ENCODE assay signal across 8 mouse cellular contexts in genomic region chr3:94310491-94310890, GRCm38 (mm10). TPM values are rescaled to one million over a fixed set of nuclear protein-coding genes. Genes with fewer than 3 reads are reported as not detected.
DNase-seq lines count a peak whose midpoint lies in the region; ATAC-seq and TF ChIP-seq lines count a peak whose summit lies in the region.

No protein-coding gene starts in this region.

- no peaks in the 10 kb centered on the region for H3K9me3 ChIP-seq in heart, embryonic 12.5 days (replicated peaks)
- H3K9me3 ChIP-seq in MEL (replicated peaks; ENCODE audit: insufficient read depth, low read length), result no peaks in the 10 kb centered on the region
- no peaks in the 10 kb centered on the region for H3K9me3 ChIP-seq in forebrain, postnatal 0 days (ENCODE audit: low read length)

- no peak for TF ChIP-seq EP300 in MEL (IDR thresholded peaks at IDR 0.05; ENCODE audit: low read depth in 1 of 2, low read length in 2 of 2)

- peak overlapping the region; percentile 64 for H3K4me3 ChIP-seq in heart, embryonic 12.5 days
- peak overlapping the region; percentile 61 to 72 for H3K4me3 ChIP-seq in MEL (ENCODE audit: control insufficient read depth in 1 of 2, insufficient read depth in 1 of 2, low read depth in 2 of 2, low read length in 2 of 2)
- peak overlapping the region; percentile 76 for H3K4me3 ChIP-seq in forebrain, postnatal 0 days (ENCODE audit: low read depth, low read length)
- peak overlapping the region; percentile 76 for H3K4me3 ChIP-seq in macrophage (ENCODE audit: inconsistent target)

- no peak for TF ChIP-seq CTCF in MEL (IDR thresholded peaks at IDR 0.05 in 2 of 3, conservative IDR thresholded peaks at IDR 0.05 in 1 of 3; ENCODE audit: control insufficient read depth in 1 of 3, insufficient read depth in 1 of 3, low read depth in 2 of 3, low read length in 3 of 3, poor library complexity in 1 of 3, severe bottlenecking in 1 of 3)
- TF ChIP-seq CTCF in forebrain, postnatal 0 days (IDR thresholded peaks at IDR 0.05; ENCODE audit: low read depth), result no peak

- ATAC-seq in heart, embryonic 12.5 days (ENCODE audit: insufficient number of reproducible peaks, low FRiP score), result no peak
- no peak for ATAC-seq in forebrain, postnatal 0 days
- no peak for ATAC-seq in granulocyte monocyte progenitor cell, adult 5-6 weeks (replicated peaks; ENCODE audit: poor library complexity, severe bottlenecking)

- 43% methylated on average over 7 of the region's 7 CpGs for WGBS in heart, embryonic 12.5 days
- 35% methylated on average over 7 of the region's 7 CpGs for WGBS in forebrain, postnatal 0 days
- 36% methylated on average over 7 of the region's 7 CpGs for WGBS in macrophage (ENCODE audit: missing documents)

- no peaks in the 10 kb centered on the region for H3K36me3 ChIP-seq in heart, embryonic 12.5 days
- no peaks in the 10 kb centered on the region for H3K36me3 ChIP-seq in MEL (ENCODE audit: control insufficient read depth in 1 of 2, insufficient read depth in 2 of 2, low read length in 2 of 2)
- no peaks in the 10 kb centered on the region for H3K36me3 ChIP-seq in forebrain, postnatal 0 days (ENCODE audit: insufficient read depth)
- no peaks in the 10 kb centered on the region for H3K36me3 ChIP-seq in macrophage (ENCODE audit: inconsistent target)

- peak overlapping the region; percentile 80 for H3K27ac ChIP-seq in heart, embryonic 12.5 days (ENCODE audit: poor library complexity, severe bottlenecking)
- peak overlapping the region; percentile 70 for H3K27ac ChIP-seq in MEL (ENCODE audit: control insufficient read depth, low read depth, low read length)
- peak overlapping the region; percentile 76 for H3K27ac ChIP-seq in forebrain, postnatal 0 days (ENCODE audit: low read depth, low read length)
- H3K27ac ChIP-seq in macrophage, result peak overlapping the region; percentile 48

- H3K79me2 ChIP-seq in MEL (ENCODE audit: control insufficient read depth, insufficient read depth, low read length, poor library complexity) (no peaks in the 10 kb centered on the region; the same call in 1 of the 2 replicates), macrophage (ENCODE audit: inconsistent target) (no peaks in the 10 kb centered on the region)

- no peak for TF ChIP-seq POLR2A in MEL (IDR thresholded peaks at IDR 0.05; ENCODE audit: control insufficient read depth in 1 of 2, insufficient read depth in 1 of 2, low read depth in 1 of 2, low read length in 2 of 2, poor library complexity in 1 of 2)

- peaks cover 5% of the 10 kb centered on the region; the same call in 1 of the 2 replicates for H3K4me1 ChIP-seq in heart, embryonic 12.5 days (replicated peaks)
- peaks cover 0 to 3% of the 10 kb centered on the region in 2 experiments; a peak in 1 of 4 replicates for H3K4me1 ChIP-seq in MEL (ENCODE audit: control insufficient read depth in 1 of 2, insufficient read depth in 2 of 2, low read length in 2 of 2)
- 0 out of 2 replicates have a peak, but pooled peaks cover 6% of the 10 kb centered on the region for H3K4me1 ChIP-seq in forebrain, postnatal 0 days (ENCODE audit: insufficient read depth)

- TF ChIP-seq RAD21 in MEL (IDR thresholded peaks at IDR 0.05; ENCODE audit: low read depth, low read length), result no peak

- H3K27me3 ChIP-seq in heart, embryonic 12.5 days (replicated peaks), result no peaks in the 10 kb centered on the region
- no peaks in the 10 kb centered on the region for H3K27me3 ChIP-seq in MEL (ENCODE audit: control insufficient read depth in 1 of 2, insufficient read depth in 2 of 2, low read length in 2 of 2)
- no peaks in the 10 kb centered on the region for H3K27me3 ChIP-seq in forebrain, postnatal 0 days (ENCODE audit: insufficient read depth, low read length)

- peak overlapping the region; percentile 70 for H3K9ac ChIP-seq in heart, embryonic 12.5 days
- peak overlapping the region; percentile 75 for H3K9ac ChIP-seq in MEL (ENCODE audit: control insufficient read depth, low read depth, low read length, poor library complexity, severe bottlenecking)
- H3K9ac ChIP-seq in forebrain, postnatal 0 days, result peak overlapping the region; percentile 80

- no peak for DNase-seq in heart, postnatal 14 days
- no peak for DNase-seq in MEL (ENCODE audit: low read depth, low spot score)
- peak; percentile 54 for DNase-seq in forebrain, postnatal 0 days
- no peak for DNase-seq in urinary bladder, postnatal 14 days (ENCODE audit: low spot score)
- no peak for DNase-seq in layer of hippocampus, adult 9-10 months (ENCODE audit: low spot score)

- H3K4me2 ChIP-seq in heart, embryonic 12.5 days, result peak overlapping the region; percentile 67
- peak overlapping the region; percentile 49 for H3K4me2 ChIP-seq in forebrain, postnatal 0 days (ENCODE audit: low read depth)

- intact Hi-C loops in heart, postnatal 14 days (cut with DNase I), result loop anchor here (5.0 kb wide), 1 partner anchor 277 kb away; no protein-coding TSS in a partner anchor

TF ChIP-seq in MEL, 35 proteins besides CTCF, POLR2A, EP300 and RAD21:
- TF ChIP-seq USF1 (IDR thresholded peaks at IDR 0.05; ENCODE audit: low read depth, low read length) (no peak), JUND (IDR thresholded peaks at IDR 0.05; ENCODE audit: low read depth, low read length) (no peak), GABPA (IDR thresholded peaks at IDR 0.05; ENCODE audit: low read depth, low read length) (no peak), TAL1 (IDR thresholded peaks at IDR 0.05; ENCODE audit: low read length) (no peak), SIN3A (IDR thresholded peaks at IDR 0.05; ENCODE audit: low read length) (no peak), SMC3 (IDR thresholded peaks at IDR 0.05; ENCODE audit: low read depth, low read length) (no peak)

RNA-seq across cellular contexts. Expression of gene Them4, which starts 0.6 kb away (rescaled TPM):
- polyA plus RNA-seq in heart, embryonic 12.5 days (2016; fragmentation: Nextera tagmentation; extraction: Ambion mirVana), result 11.0 and 11.5 TPM in 2 replicates
- total RNA-seq in heart, postnatal 14 days (2021), result 10 to 100 TPM; 12.6 to 14.9 TPM
- total RNA-seq in MEL (2012; rRNA removed), result 0.81 and 0.95 TPM in 2 replicates
- polyA plus RNA-seq in MEL (2012; ENCODE audit: insufficient read depth in 1 of 2, insufficient read length in 2 of 2, low read depth in 1 of 2, low replicate concordance in 2 of 2, missing spikeins in 1 of 2) (1 to 10 TPM in 1 of 2 experiments, not detected in 1; 1.4 TPM), macrophage (2018) (1.5 to 3.5 TPM (median 2.9 TPM) in 3 replicates)
- total RNA-seq in forebrain, postnatal 0 days (2014; rRNA removed), result 34.3 and 37.7 TPM in 2 replicates
- 52.6 and 59.3 TPM in 2 replicates for polyA plus RNA-seq in forebrain, postnatal 0 days (2015; fragmentation: Nextera tagmentation; extraction: Ambion mirVana)
- total RNA-seq in macrophage (2018; cell fraction: chromatin; rRNA removed), result 1 to 10 TPM in 23 of 26 experiments, under 1 TPM in 3; 0.41 to 9.5 (median 3.3) TPM
- 1 to 10 TPM; 1.5 to 3.9 (median 2.8) TPM for total RNA-seq in macrophage (2018; cell fraction: cytosol; rRNA removed)
- 1 to 10 TPM in 18 of 26 experiments, under 1 TPM in 7, not detected in 1; 0.40 to 7.0 (median 1.8) TPM for total RNA-seq in macrophage (2018; cell fraction: nucleus; rRNA removed)
- total RNA-seq in granulocyte monocyte progenitor cell, adult 5-6 weeks (2014; fragmentation: Nextera tagmentation), result 1.8 and 7.4 TPM in 2 replicates
- total RNA-seq in granulocyte monocyte progenitor cell, adult 5-6 weeks (2017), result 4.5 and 5.5 TPM in 2 replicates

RNA-seq across cellular contexts. Expression of gene Them5, which starts 31.4 kb away (rescaled TPM):
- polyA plus RNA-seq in heart, embryonic 12.5 days (2016; fragmentation: Nextera tagmentation; extraction: Ambion mirVana), result not detected in 2 replicates
- not detected for total RNA-seq in heart, postnatal 14 days (2021)
- total RNA-seq in MEL (2012; rRNA removed), result not detected in 2 replicates
- polyA plus RNA-seq in MEL (2012; ENCODE audit: insufficient read depth in 1 of 2, insufficient read length in 2 of 2, low read depth in 1 of 2, low replicate concordance in 2 of 2, missing spikeins in 1 of 2) (not detected), macrophage (2018) (not detected in 3 replicates)
- not detected in 2 replicates for total RNA-seq in forebrain, postnatal 0 days (2014; rRNA removed)
- 0.11 TPM in 1 of 2 replicates, not detected in the other for polyA plus RNA-seq in forebrain, postnatal 0 days (2015; fragmentation: Nextera tagmentation; extraction: Ambion mirVana)
- not detected for total RNA-seq in macrophage (2018; cell fraction: chromatin; rRNA removed)
- total RNA-seq in macrophage (2018; cell fraction: cytosol; rRNA removed), result not detected
- not detected for total RNA-seq in macrophage (2018; cell fraction: nucleus; rRNA removed)
- not detected in 2 replicates for total RNA-seq in granulocyte monocyte progenitor cell, adult 5-6 weeks (2014; fragmentation: Nextera tagmentation)
- not detected in 2 replicates for total RNA-seq in granulocyte monocyte progenitor cell, adult 5-6 weeks (2017)

RNA-seq across cellular contexts. Expression of gene Gm4778, which starts 46.7 kb away (rescaled TPM):
- polyA plus RNA-seq in heart, embryonic 12.5 days (2016; fragmentation: Nextera tagmentation; extraction: Ambion mirVana), result not detected in 2 replicates
- total RNA-seq in heart, postnatal 14 days (2021), result not detected
- total RNA-seq in MEL (2012; rRNA removed), result not detected in 2 replicates
- polyA plus RNA-seq in MEL (2012; ENCODE audit: insufficient read depth in 1 of 2, insufficient read length in 2 of 2, low read depth in 1 of 2, low replicate concordance in 2 of 2, missing spikeins in 1 of 2), result not detected
- total RNA-seq in forebrain, postnatal 0 days (2014; rRNA removed), result not detected in 2 replicates
- polyA plus RNA-seq in forebrain, postnatal 0 days (2015; fragmentation: Nextera tagmentation; extraction: Ambion mirVana), result not detected in 2 replicates
- not detected for total RNA-seq in macrophage (2018; cell fraction: chromatin; rRNA removed)
- not detected for total RNA-seq in macrophage (2018; cell fraction: cytosol; rRNA removed)
- not detected for total RNA-seq in macrophage (2018; cell fraction: nucleus; rRNA removed)
- polyA plus RNA-seq in macrophage (2018), result not detected in 3 replicates
- total RNA-seq in granulocyte monocyte progenitor cell, adult 5-6 weeks (2014; fragmentation: Nextera tagmentation), result not detected in 2 replicates
- total RNA-seq in granulocyte monocyte progenitor cell, adult 5-6 weeks (2017), result not detected in 2 replicates

RNA-seq across cellular contexts. Expression of gene C2cd4d, which starts 51.7 kb away (rescaled TPM):
- 0.66 and 0.90 TPM in 2 replicates for polyA plus RNA-seq in heart, embryonic 12.5 days (2016; fragmentation: Nextera tagmentation; extraction: Ambion mirVana)
- under 1 TPM in 1 of 2 experiments, not detected in 1; 0.29 TPM for total RNA-seq in heart, postnatal 14 days (2021)
- not detected in 2 replicates for total RNA-seq in MEL (2012; rRNA removed)
- not detected for polyA plus RNA-seq in MEL (2012; ENCODE audit: insufficient read depth in 1 of 2, insufficient read length in 2 of 2, low read depth in 1 of 2, low replicate concordance in 2 of 2, missing spikeins in 1 of 2)
- total RNA-seq in forebrain, postnatal 0 days (2014; rRNA removed), result 0.62 and 3.0 TPM in 2 replicates
- 1.7 TPM in 2 replicates for polyA plus RNA-seq in forebrain, postnatal 0 days (2015; fragmentation: Nextera tagmentation; extraction: Ambion mirVana)
- not detected for total RNA-seq in macrophage (2018; cell fraction: chromatin; rRNA removed)
- not detected for total RNA-seq in macrophage (2018; cell fraction: cytosol; rRNA removed)
- total RNA-seq in macrophage (2018; cell fraction: nucleus; rRNA removed), result not detected
- polyA plus RNA-seq in macrophage (2018), result not detected in 3 replicates
- not detected in 2 replicates for total RNA-seq in granulocyte monocyte progenitor cell, adult 5-6 weeks (2014; fragmentation: Nextera tagmentation)
- not detected in 2 replicates for total RNA-seq in granulocyte monocyte progenitor cell, adult 5-6 weeks (2017)
